Mouse (Mus musculus) stomach, postnatal 0 days (tissue): ENCODE data around the gene Cacna2d3.

Experiments
- CTCF ChIP-seq: IDR thresholded peaks from 2 replicates; pipeline ENCODE4 v1.5.1; 2016; ENCODE audit warnings: antibody characterized with exemption, low read depth, mild to moderate bottlenecking, moderate library complexity
- EP300 ChIP-seq: optimal IDR thresholded peaks from 2 replicates; pipeline ENCODE3; 2016; ENCODE audit warnings: antibody characterized with exemption

DNA sequence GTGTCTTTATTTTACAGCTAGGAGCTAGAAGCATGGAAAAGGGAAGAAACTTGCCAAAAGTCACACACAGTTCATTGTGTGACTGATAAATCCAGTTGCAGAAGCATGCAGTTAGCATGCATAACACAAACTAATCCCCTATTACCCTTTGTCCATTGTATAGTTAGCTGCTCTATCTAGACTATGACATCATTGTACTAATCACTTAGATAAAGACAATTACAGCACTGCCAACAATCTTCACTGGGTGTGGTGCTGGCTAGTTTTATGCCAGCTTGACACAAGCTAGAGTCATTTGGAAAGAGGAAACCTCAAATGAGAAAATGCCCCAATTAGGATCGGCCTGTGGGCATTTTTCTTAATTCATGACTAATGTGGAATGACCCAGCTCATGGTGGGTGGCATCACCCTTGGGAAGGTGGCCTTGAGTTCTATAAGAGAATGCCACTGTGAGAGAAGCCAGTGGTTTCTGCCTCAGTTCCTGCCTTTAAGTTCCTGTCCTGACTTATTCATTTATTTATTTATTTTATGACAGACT, 689.7 kb downstream of the Cacna2d3 start:
- no peak for TF ChIP-seq CTCF
- no peak for TF ChIP-seq EP300
